Mouse (Mus musculus) C2C12 (cell line): ENCODE results near the gene G6pc3.

Experiments used
- CTCF ChIP-seq: IDR thresholded peaks from one replicate; pipeline ENCODE4 v1.5.1; 2011; ENCODE audit not compliant: control insufficient read depth, insufficient read depth, insufficient read length
- MAX ChIP-seq: IDR thresholded peaks from one replicate; pipeline ENCODE4 v1.6.1; 2011; ENCODE audit warnings: mild to moderate bottlenecking, control low read depth
- MYOG ChIP-seq: IDR thresholded peaks from one replicate; pipeline ENCODE4 v1.6.1; 2011; ENCODE audit not compliant: control insufficient read depth, insufficient read length; ENCODE audit errors: extremely low read depth
- USF1 ChIP-seq: IDR thresholded peaks from one replicate; pipeline ENCODE4 v1.6.1; 2011; ENCODE audit warnings: low read depth, mild to moderate bottlenecking, control low read depth, moderate library complexity

DNA sequence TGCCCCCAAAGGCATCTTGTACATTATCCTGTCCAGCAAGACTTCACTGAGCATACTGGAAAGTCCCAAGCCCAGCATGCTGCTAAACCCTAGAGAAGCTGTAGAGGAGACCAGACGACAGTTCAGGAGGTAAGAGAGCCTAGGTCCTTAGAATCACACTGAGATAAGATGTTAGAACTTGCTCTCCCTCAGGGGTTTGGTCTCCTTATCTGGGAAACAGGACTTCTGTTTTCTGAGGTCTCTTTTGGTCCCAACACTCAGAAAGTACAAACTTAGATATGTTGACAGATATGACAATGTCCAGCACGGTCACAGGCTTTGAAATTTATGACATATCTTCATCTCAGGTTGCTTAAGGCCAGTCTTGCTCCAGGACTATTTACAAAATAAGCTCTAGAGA is 46.6 kb downstream of the G6pc3 start:
- no peak for TF ChIP-seq USF1
- TF ChIP-seq MAX, result no peak
- TF ChIP-seq CTCF, result no peak
- no peak for TF ChIP-seq MYOG
